Mouse (Mus musculus) ZHBTc4 (cell line): ENCODE data around the gene Hacl1.
"Not testable (repeated sequence)": the region's sequence is repeated elsewhere in the genome, so short reads cannot be mapped to it uniquely, and the experiment has no call there.

Source experiments
- DNase-seq: peaks from one replicate; pipeline ENCODE4 v3.0.0-alpha.2; 2011; ENCODE audit warnings: low read depth, low spot score

Hacl1 gene

DNA sequence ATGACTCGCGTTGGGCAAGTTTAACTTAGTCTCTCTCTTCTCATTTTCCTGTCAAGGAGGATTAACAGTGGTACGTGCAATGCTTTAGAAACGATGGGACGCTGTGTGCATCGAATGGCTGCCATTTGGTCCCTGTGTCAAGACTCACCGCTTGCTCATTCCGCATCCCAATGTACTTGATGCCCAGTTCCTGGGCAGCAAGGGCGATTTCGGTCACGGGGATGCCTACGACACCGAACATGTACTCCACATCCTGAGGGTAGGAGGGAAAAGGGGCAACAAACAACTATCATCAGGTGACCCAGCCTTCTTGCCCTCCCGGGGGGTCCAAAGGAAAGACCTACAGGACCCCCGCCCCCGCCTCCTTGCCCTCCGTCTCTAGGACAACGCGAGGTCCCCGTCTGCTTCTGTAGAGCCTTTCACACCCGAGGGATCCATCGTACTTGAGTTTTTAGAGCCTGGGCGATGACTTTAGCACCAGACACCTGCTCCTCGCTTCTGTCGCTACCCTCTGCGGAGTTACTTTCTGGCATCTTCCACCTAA lies 668 bp downstream of the Hacl1 start, which contains the start of gene Gm49387:
Gene Gm49387 (minus strand): TSS at position 533 of the 544 bp plus-strand sequence.
- DNase-seq = no peak

DNA sequence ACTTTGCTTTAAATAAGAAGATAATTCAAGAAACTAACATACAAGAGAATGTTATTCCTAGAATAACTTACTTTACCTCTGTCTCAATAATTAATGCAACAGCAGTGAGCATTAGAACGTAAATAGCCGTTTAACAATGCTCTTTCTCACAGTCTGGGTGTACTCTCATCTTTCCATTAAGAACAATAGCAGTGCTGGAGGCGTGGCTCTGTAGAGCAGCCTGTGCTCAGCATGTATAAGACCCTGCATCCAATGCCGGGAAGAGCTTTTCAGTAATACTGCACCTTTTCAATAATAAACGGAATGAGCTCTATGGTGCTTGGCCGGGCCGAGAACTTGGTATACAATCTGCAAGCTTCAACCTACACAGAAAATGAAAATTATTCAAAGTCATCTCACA lies 10.4 kb downstream of the Hacl1 start:
- peak; percentile 40 for DNase-seq

DNA sequence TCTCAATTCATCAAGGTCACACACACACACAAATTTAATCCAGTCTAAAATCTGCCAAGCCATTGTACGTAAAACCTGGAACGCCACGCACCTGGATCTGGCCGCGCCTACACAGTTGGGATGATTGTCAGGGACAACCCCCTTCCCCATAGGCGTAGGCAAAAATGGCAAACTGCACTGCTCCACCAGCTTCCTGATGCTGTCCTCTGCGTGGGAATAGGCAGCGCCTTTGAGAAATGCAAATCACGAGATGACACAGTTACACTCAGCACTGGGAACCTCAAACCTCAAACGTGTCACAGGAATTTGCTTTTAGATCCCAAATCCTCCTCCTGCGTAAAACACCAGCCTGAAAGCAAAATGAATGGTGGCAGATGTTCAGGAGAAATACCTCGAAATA lies 18.3 kb downstream of the Hacl1 start:
- no peak for DNase-seq

DNA sequence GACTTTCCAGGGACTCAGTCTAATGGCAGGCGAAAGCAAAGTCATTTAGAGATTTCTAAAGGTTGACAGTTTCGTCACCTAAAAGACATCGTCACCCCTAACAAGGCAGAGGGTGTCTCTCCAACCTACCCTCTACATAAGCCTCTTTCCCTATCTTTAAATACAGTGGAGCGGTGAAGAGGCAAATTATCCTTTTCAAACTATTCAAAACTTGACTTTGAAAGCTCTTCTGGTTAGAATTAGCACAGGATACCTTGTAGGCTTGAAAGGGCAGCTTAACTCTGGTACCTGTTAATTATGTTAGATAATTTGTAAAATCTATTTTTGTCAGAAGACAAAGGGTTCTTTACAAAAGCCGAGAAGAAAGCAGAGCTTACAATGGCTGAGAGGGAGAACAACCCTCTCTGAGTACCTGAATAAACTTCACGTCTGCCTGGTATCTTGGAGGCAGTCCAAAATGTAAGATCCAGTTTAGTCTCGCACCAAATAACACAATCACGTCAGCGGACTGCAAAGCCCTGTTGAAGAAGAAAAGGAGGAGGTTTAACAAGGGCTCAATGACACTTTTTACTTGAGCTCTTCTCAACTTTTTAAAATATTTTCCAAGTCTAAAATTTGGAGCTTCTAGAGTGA lies 20.4 kb downstream of the Hacl1 start:
- no peak for DNase-seq

DNA sequence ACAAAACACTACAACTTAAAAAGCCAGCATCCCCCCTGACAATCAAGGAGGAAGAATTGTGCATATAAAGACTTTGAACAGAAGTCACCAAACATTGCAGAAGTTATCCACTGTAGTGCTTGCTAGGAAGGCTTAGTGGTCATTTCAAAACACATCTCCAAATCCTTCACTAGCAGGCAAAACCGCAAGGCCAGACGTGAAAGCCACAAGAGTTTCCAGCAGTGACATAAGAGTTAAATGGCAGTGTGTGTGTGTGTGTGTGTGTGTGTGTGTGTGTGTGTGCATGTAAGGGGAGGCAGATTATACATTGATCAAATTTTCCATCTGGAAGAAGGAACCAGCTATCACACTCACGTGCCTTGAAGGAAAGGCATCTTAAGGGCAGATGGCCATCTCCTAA lies 23.1 kb downstream of the Hacl1 start:
- no peak for DNase-seq

DNA sequence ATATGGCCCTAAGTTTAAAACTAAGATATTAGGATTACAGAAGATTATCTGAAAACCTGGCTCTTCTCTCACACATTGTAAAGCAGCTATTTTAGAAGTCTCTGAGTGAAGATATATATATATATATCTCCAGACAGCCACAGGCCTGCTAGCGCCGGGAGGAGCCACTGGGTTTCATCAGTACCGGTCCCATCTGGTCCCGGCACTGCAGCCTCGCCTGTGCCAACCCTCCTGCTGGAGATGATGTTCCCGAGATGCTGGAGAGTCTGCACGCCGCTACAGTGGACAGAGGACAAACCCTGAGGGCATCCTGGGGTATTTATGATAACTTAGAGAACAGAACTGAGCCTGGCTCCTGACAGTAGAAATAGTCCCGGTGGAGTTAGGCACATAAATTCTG lies 23.9 kb downstream of the Hacl1 start:
- DNase-seq = no peak

DNA sequence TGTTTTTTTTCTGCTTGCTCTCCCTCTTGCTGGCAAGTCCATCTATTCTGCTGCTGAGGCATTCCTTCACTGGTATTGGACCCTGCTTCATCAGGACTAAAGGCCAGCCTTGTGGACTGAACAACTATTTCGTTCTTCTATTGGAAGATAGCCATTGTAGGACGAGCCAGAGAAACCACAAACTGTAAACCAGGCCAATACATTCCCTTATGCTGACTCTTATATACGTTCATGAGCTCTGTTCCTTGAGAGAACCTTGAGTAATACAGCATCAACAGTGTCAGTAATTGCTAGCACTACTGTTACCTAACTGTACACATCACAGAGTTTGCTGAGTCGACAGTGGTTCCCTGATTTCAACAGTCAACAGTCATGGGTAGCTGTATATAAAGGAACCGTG lies 27.4 kb downstream of the Hacl1 start:
- DNase-seq = no peak

DNA sequence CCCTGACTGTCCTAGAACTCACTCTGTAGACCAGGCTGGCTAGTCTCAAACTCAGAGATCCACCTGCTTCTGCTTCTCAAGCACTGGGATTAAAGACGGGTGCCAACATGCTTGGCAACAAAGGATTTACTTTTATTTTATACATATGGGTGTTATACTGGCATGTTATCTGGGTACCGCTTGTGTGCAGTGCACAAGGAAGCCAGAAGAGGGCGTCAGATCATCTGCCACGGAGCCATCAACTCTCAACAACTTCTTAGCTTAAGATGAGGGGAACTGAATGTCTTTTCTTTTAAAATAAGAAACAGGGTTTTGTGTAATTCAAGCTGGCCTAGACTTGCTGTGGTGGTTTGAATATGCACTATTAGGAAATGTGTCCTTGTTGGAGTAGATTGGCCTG lies 29.1 kb downstream of the Hacl1 start:
- peak; percentile 42 for DNase-seq

DNA sequence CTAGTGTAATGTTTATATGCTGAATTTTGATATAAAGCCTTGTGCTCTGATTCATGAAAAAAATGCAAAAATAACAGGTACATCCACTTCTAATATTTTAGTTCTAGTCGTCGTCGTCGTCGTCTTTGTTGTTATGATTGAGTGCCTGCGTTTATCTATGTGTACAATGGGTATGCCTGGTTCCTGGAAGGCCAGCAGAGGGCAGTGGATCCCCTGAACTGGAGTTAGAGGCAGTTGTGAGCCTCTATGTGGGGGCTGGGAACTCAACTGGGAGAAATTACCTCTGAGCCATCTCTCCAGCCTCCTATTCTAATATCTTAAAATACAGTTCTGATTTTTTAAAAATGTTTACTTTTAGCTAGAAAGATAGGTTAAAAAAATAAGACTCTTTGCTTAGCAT lies 35.6 kb downstream of the Hacl1 start:
- DNase-seq = peak; percentile 64

DNA sequence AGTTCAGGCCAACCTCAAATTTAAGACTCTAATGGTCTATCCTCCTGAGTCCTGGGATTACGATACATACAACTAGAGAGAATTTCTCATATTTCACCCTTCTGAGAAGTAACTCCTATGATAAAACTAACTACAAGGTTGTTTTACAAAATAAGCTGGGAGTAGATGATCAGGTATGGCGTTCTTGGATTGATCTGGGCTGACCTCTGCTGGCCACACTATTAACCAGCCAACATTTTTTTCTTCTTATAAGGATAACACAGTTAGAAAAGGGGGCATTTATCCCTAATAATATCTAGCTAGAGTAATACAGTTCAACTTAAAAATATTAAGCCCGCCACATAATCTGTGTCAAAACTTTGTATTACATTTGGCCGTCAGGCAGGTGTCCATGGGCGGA lies 36.2 kb downstream of the Hacl1 start:
- no peak for DNase-seq

DNA sequence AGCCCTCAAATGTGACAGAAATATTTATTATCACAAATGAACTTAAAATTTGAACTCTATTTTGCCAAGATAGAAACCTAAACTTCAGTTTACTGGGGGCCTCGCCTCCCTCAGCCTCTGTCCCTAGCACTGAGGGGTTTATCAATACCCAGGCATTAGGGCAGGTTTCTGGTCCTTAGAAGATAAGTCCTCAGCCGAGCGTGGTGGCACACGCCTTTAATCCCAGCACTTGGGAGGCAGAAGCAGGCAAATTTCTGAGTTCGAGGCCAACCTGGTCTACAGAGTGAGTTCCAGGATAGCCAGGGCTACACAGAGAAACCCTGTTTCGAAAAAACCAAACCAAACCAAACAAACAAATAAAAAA lies 38.5 kb downstream of the Hacl1 start:
- DNase-seq = not testable (repeated sequence)

DNA sequence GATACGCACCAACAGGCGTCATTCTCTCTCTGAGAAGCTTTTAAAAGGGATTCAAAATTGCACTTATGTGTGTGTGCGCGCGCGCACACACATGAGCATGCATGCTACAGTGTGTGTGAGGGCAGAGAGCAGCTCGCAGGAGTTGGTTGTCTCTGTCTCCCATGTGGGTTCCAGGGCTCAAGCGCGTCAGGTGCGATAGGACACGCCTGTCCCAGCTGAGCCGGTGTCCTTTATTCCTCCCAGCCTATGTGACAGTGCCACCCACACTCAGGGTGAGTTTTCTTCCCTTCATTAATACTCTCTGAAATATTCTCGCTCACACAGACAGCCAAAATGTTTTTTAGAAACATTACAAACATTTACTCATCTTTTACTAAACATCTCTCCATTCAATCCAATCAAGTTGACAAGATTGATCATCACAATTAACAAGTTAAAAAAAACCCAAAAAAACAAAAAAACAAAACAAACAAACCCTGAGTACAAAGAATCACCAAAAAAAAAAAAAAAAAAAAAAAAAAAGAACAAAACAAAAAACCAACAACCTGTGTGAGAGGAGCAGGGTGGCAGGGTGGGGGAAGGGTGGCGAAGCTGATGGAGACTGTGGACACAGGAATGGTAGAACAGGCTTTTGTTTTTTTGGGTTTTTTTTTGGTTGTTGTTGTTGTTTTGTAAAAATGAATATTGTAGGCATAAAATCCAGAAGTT lies 39.0 kb downstream of the Hacl1 start:
- DNase-seq = no peak

DNA sequence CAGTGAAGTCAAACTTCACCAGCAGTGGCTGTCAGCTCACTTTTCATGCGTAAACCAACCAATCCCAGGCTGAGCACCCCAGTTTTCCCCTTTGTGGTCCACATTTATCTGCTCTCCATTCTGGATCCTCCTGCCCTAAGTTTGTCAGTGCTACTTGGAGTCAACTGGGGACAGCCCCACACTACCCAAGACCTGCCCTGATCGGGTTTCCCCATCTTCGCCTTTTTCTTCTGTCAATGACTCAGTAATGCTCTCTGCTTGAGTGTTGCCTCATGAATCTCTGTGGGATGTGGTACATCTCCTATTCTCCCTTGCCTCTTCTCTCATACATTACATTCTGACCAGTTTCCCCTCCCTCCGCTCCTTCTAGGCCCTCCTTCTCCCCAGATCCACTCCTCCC lies 43.6 kb downstream of the Hacl1 start:
- no peak for DNase-seq

DNA sequence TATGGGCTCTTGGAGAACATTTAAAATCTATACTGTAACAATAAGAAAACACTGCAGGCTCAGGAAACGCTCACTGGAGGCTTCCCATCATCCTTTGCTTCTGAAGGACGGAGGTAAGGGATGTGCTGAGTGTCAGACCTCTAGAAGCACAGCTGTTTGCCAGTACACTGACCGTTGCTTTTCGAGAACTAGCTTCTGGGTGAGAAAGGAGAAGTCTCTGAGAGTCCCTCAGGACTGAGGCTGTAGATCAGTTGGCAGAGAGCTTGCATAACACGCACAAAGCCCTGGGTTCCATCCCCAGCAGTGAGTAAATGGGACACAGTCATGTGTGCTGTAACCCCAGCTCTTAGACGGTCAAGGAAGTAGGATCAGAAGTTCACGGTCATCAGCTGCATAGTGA lies 44.7 kb downstream of the Hacl1 start:
- no peak for DNase-seq

DNA sequence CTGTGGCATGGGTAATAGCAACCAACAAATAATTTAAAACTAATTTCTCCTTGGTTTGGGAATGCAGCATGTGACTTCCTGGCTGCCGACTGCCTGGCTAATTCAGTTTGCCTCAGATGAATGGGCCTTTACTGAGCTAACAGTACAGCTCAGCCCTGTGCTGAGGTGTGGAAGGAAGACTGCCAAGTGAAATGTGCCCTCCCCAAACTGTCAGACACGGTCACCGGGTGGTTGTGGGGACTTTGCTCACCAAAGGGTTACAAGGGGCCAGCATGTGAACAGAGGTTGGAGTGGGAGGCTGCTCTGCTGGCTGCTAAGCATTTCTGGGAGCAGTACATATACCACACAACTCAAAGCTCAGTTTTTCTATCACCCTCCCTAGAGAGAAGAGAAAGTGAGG lies 46.4 kb downstream of the Hacl1 start:
- no peak for DNase-seq

DNA sequence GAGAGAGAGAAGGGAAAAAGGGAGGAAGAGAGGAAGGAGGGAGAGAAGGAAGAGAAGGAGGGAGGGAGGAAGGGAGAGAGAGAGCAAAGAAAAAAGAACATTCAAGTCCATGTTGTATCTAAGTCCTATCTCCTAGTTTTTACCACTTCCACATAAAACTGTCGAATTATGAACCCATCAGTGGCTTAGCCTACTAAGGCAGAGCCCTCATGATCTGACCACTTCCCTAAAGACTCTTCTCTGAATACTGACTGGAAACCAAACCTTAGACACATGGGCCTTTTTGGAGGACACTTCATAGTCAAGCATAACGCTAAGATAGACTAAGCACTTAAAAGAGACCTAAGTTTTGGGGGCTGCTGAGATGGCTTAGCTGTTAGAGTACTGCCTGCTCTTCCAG lies 48.0 kb downstream of the Hacl1 start:
- DNase-seq = no peak

DNA sequence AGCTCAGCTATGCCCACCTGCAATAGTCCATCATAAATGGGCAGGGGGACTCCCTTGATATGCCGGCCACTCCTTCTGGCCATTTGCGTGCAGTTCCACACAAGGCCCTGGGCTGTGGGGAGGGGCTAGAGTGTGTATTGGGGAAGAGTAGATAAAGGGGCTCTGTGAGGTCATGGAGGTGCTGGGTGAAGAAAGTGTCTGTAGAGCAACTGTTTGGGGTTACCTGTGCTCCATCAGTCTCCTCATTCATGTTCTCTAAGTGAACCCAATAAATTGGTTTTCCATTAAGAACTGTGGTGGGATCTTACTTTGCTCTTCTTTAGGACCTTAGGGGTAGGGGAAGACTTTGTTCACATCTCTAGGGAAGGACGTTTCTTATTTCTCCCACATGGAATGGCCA lies 49.8 kb downstream of the Hacl1 start, which contains the start of gene Colq:
Gene Colq (minus strand): TSS at position 101 of the 400 bp plus-strand sequence.
- DNase-seq = no peak

DNA sequence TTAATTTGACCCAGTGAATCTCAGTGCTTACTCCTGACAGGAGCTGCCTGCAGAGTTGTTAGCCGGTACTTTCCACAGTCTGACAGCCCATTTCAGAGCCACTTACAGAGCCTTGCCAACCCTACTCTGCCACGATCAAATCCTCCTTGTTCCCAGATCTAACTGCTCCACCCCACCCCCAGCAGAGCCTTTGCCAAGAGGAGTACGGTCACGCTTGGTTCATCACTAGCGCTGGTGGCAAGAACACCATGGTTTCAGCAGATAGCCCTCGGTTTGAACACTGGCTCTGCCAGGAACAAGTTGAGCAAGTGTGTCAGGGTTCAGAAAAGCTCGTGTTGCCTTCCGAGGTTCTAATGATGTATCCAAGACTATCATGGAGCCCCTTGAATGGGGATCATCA lies 54.6 kb downstream of the Hacl1 start:
- no peak for DNase-seq

DNA sequence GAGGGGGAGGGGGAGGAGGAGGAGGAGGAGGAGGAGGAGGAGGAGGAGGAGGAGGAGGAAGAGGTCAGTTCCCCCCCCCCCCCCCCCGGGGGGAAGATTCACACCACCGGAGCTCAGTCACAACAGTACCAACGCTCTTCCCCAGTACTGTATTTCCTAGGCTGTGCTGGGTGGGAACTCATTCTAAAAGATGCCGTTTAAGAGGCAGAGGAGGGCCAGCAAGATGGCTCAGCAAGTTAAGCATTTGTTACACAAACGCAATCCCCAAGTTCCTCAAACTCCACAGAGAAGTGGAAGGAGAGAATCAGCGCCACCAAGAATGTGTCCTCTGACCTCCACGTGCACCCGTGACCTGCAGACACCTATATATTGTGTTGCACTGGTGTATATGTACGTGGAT lies 58.0 kb downstream of the Hacl1 start:
- no peak for DNase-seq

DNA sequence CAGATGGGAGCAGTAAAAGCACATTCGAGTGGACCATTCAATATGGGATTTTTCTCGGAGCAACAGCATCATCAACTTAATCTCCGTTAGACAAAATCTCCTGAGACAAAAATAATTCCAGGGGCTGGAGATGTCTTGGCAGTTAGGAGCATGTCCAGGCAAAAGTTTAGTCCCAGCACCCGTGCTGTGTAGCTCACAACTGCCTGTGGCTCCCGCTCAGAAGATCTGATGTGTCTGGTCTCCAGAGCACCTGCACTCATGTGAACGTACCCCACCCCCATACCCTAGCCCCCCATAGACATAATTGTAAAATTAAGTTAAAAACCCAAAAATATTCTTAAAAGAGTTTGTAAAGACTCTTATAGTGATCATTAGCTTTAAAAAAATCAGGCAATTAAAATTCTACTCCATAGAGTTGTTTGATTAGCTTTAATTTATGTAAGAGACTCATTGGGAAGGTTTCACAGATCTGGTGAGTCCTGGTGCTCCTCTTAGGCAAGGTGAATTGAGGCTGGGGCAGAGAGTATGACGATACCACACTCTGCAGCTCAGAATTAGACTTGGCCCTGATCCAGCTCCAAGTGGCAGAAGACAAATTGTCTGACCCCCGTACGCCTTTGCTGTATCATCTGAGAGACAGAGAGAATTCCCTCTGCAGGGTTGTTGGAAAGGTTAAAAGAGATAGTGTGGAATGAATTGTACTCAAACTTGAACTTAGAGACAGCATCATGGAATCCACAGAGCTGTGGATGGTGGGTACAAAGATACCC lies 62.9 kb downstream of the Hacl1 start:
- DNase-seq = no peak

DNA sequence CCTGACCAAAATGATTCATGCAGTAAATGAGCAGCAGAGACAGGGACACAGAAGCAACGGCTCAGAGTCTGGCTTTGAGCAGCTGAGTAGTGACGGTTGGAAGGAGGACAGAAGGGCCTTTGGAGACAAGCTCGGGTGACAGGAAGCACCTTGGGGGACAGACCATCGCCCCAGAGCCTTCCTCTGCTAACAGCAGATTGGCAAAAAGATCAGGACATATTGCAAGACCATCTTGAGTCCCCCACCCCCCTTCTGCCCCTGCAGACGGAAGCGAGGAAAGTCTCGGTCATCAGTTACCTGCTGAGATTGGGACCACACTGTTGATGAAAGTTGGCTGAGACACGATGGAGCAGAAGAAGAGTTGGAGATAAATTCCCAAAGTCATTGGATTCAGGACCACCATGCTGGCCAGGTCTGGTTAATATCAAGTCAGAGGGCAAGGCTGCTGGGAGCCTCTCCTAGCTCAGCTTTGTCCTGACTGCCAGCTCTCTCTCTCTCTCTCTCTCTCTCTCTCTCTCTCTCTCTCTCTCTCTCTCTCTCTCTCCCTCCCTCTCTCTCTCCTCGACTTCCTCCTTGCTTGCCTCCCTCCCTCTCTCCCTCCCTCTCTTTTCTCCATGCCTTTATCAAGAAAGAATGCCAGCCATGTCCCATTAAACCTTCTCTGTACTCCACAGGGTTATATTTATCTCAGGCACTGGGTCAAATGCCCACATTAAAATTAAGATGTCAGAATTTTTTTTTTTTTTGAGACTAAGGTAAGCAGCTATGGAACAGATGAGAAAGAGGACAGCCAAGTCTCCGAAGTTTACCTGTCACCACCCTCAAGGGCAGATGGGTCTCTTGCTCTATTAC lies 64.0 kb downstream of the Hacl1 start:
- no peak for DNase-seq

DNA sequence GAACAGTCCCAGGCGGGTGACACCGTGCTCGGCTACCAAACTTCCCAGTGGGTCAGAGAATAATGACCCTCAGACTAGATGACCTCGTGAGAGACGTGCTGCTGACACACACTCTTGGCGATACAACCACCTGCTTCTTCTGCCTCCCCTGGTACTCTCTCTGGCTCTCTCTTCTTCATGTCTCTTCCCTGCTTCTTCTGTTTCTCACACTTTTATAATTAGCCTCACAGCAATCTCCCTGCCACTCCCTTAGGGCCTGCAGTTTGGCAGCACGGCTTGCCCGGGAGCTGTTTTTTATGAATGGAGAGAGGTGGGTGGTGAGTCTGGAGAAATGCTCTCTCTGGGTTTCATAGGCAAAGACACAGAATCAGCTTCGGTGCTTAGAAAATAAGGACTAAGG lies 65.2 kb downstream of the Hacl1 start:
- no peak for DNase-seq
